Mouse (Mus musculus): ENCODE data around the gene Tpra1.

DNA sequence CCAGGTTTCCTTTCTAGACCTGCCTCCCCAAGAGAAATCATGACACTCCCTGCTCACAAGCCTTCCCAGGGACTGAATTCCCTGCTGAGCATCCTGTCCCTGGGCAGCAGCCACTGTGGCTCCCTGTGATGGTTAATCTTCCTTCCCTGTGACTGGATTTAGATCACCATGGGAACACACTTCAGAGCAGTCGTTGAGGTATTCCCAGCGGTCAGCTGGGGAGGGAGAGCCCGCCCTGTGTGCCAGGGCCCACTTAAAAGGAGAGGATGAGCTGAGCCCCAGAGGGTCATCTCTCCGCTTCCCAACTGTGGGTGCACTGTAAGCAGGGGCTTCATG is 35.1 kb downstream of the Tpra1 start:
- TF ChIP-seq CTCF (IDR thresholded peaks at IDR 0.05; ENCODE audit: extremely low read depth, insufficient read depth, insufficient read length, insufficient replicate concordance) (no peak), POLR2A (IDR thresholded peaks at IDR 0.05; ENCODE audit: low read depth, low read length) (no peak)

Data from spleen, adult 2 months (tissue).